Mouse (Mus musculus): ENCODE results near the gene Cul3. TPM values are rescaled to one million over a fixed set of nuclear protein-coding genes. Genes with fewer than 3 reads are reported as not detected.

Gene Cul3
- polyA plus RNA-seq, 1 experiment from 2014 or later: 29.5 TPM

GRCm38 (mm10) chr1:80360038-80360608, 19.8 kb upstream of the Cul3 start:
- Histone ChIP-seq H3K4me3 (replicated peaks) (no peak overlapping the region), H3K9ac (no peak overlapping the region), H3K36me3 (no peaks in the 10 kb centered on the region), H3K4me2 (replicated peaks) (no peak overlapping the region), H3K27me3 (replicated peaks) (no peaks in the 10 kb centered on the region), H3K9me3 (no peaks in the 10 kb centered on the region), H3K4me1 (replicated peaks) (no peaks in the 10 kb centered on the region), H3K27ac (no peak overlapping the region)
- ATAC-seq: no peak
- WGBS: 50% methylated on average over 4 of the region's 4 CpGs

GRCm38 (mm10) chr1:80340061-80340435, 232 bp downstream of the Cul3 start:
- Histone ChIP-seq H3K9ac (peak overlapping the region; percentile 96), H3K9me3 (no peaks in the 10 kb centered on the region), H3K27ac (peak overlapping the region; percentile 98), H3K4me3 (replicated peaks) (peak overlapping the region; percentile 96), H3K27me3 (replicated peaks) (no peaks in the 10 kb centered on the region), H3K36me3 (no peaks in the 10 kb centered on the region), H3K4me2 (replicated peaks) (peak overlapping the region; percentile 67), H3K4me1 (replicated peaks) (0 out of 2 replicates have a peak, but pooled peaks cover 2% of the 10 kb centered on the region)
- WGBS: under 1% methylated on average over 57 of the region's 59 CpGs
- ATAC-seq: peak; percentile 53; the same call in 1 of the 2 replicates

GRCm38 (mm10) chr1:80339425-80340021, 757 bp downstream of the Cul3 start:
- no peaks in the 10 kb centered on the region for H3K27me3 ChIP-seq (replicated peaks)
- H3K27ac ChIP-seq: peak overlapping the region; percentile 98
- H3K9ac ChIP-seq: peak overlapping the region; percentile 96
- 1% methylated on average over 33 of the region's 33 CpGs for WGBS
- no peaks in the 10 kb centered on the region for H3K36me3 ChIP-seq
- peak overlapping the region; percentile 96 for H3K4me3 ChIP-seq (replicated peaks)
- H3K4me1 ChIP-seq (replicated peaks): 0 out of 2 replicates have a peak, but pooled peaks cover 2% of the 10 kb centered on the region
- H3K9me3 ChIP-seq: no peaks in the 10 kb centered on the region
- H3K4me2 ChIP-seq (replicated peaks): peak overlapping the region; percentile 67
- ATAC-seq: peak; percentile 2; the same call in 1 of the 2 replicates

- ATAC-seq: no peak
- H3K36me3 ChIP-seq: no peaks in the 10 kb centered on the region
- H3K27ac ChIP-seq: no peak overlapping the region
- 0 out of 2 replicates have a peak, but pooled peaks cover 4% of the 10 kb centered on the region for H3K4me1 ChIP-seq (replicated peaks)
- no peaks in the 10 kb centered on the region for H3K27me3 ChIP-seq (replicated peaks)
- H3K4me3 ChIP-seq (replicated peaks): peak overlapping the region; percentile 22
- no peak overlapping the region for H3K9ac ChIP-seq
- no peaks in the 10 kb centered on the region for H3K9me3 ChIP-seq
- H3K4me2 ChIP-seq (replicated peaks): peak overlapping the region; percentile 67
- WGBS: 10% methylated on average over 1 of the region's 1 CpGs
Observed at GRCm38 (mm10) chr1:80338398-80338797, 1.9 kb downstream of the Cul3 start.

GRCm38 (mm10) chr1:80335726-80336368, 4.4 kb downstream of the Cul3 start:
- Histone ChIP-seq H3K36me3 (no peaks in the 10 kb centered on the region), H3K4me1 (replicated peaks) (0 out of 2 replicates have a peak, but pooled peaks cover 4% of the 10 kb centered on the region), H3K27me3 (replicated peaks) (no peaks in the 10 kb centered on the region), H3K9me3 (no peaks in the 10 kb centered on the region), H3K4me3 (replicated peaks) (no peak overlapping the region), H3K9ac (no peak overlapping the region), H3K27ac (no peak overlapping the region), H3K4me2 (replicated peaks) (no peak overlapping the region)
- ATAC-seq: no peak
- 83% methylated on average over 1 of the region's 1 CpGs for WGBS

DNA sequence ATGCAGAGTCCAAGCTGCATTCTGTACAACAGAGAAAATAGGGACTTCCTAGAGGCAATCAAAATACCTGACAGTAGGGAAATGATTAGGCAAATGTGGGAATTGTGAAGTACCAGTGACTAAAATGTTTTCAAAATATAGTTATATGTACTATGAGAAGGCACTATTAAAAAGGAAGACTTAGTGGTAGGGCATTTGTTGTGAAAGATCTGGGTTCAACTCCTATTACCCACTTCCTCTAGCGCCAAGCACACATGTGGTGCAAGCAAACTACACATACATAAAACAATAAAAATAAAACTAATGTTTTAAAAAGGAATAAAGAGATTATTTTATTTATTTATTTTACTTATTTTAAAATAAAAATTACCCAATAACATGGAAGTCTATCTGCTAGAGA, 5.2 kb downstream of the Cul3 start:
- WGBS: 93% methylated on average over 1 of the region's 1 CpGs
- Histone ChIP-seq H3K4me2 (replicated peaks) (no peak overlapping the region), H3K4me1 (replicated peaks) (0 out of 2 replicates have a peak, but pooled peaks cover 4% of the 10 kb centered on the region), H3K4me3 (replicated peaks) (no peak overlapping the region), H3K9ac (no peak overlapping the region), H3K36me3 (no peaks in the 10 kb centered on the region), H3K9me3 (no peaks in the 10 kb centered on the region), H3K27ac (no peak overlapping the region), H3K27me3 (replicated peaks) (no peaks in the 10 kb centered on the region)
- no peak for ATAC-seq

DNA sequence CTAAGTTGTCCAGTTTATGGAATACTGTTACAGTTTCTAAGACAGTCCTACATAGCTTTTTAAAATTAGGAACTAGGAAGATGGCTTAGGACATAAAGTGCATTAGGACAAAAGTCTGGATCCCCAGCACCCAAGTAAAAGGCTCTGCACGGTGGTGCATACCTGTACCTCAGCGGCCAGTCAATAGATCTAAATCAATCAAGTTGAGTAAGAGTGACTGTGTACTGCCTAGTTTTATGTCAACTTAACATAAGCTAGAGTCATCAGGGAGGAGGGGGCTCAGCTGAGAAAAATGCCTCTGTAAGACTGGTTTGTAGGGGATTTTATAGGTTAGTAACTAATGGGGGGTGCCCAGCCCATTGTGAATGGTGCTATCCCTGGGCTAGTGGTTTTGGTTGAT, 9.3 kb downstream of the Cul3 start:
- 69% methylated on average over 2 of the region's 2 CpGs for WGBS
- H3K27me3 ChIP-seq (replicated peaks): no peaks in the 10 kb centered on the region
- H3K27ac ChIP-seq: no peak overlapping the region
- ATAC-seq: no peak
- H3K4me1 ChIP-seq (replicated peaks): 0 out of 2 replicates have a peak, but pooled peaks cover 2% of the 10 kb centered on the region
- no peak overlapping the region for H3K4me3 ChIP-seq (replicated peaks)
- no peak overlapping the region for H3K9ac ChIP-seq
- H3K9me3 ChIP-seq: no peaks in the 10 kb centered on the region
- no peak overlapping the region for H3K4me2 ChIP-seq (replicated peaks)
- no peaks in the 10 kb centered on the region for H3K36me3 ChIP-seq

DNA sequence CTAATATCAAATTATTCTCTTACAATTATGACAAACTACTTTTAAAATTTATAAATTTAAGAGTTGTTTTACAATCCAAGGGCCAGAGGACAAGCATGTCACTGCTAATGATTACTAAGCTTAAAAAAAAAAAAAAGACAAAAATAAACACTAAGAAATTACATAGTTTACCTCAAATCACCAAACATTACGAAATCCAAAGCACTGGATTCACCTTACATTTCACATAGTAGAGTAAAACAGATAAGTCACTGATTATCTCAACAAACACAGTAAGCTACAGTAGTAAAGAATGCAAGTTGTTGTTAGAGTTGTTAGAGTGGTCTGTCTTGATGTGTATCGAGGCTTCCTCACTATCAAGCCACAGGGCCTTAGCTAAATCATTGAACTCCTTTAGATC, 14.5 kb downstream of the Cul3 start:
- Histone ChIP-seq H3K27ac (no peak overlapping the region), H3K9me3 (no peaks in the 10 kb centered on the region), H3K36me3 (no peaks in the 10 kb centered on the region), H3K4me2 (replicated peaks) (no peak overlapping the region), H3K27me3 (replicated peaks) (no peaks in the 10 kb centered on the region), H3K4me3 (replicated peaks) (no peak overlapping the region), H3K9ac (no peak overlapping the region), H3K4me1 (replicated peaks) (no peaks in the 10 kb centered on the region)
- ATAC-seq: no peak
- WGBS: 75% methylated on average over 2 of the region's 2 CpGs

DNA sequence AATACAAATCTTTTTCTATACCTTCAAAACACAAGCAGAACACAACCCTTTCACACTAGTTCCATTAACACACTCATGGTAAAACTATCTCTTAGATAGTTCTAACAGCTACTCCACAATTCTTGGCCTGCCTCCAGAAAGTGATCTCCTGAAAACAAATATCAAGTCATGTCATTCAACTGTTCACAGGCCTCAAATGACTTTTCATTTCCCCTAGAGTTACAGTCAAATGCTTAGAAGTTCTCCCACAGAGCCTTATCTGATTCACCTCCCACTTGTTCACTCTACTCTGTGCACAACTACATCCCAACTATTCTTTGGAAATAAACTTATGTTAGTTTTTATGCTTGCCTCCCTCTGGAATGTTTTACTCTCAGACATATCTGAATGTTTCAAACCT, 15.9 kb downstream of the Cul3 start:
- Histone ChIP-seq H3K27me3 (replicated peaks) (no peaks in the 10 kb centered on the region), H3K4me3 (replicated peaks) (no peak overlapping the region), H3K4me2 (replicated peaks) (no peak overlapping the region), H3K36me3 (no peaks in the 10 kb centered on the region), H3K9ac (no peak overlapping the region), H3K9me3 (no peaks in the 10 kb centered on the region), H3K27ac (no peak overlapping the region), H3K4me1 (replicated peaks) (no peaks in the 10 kb centered on the region)
- no peak for ATAC-seq

DNA sequence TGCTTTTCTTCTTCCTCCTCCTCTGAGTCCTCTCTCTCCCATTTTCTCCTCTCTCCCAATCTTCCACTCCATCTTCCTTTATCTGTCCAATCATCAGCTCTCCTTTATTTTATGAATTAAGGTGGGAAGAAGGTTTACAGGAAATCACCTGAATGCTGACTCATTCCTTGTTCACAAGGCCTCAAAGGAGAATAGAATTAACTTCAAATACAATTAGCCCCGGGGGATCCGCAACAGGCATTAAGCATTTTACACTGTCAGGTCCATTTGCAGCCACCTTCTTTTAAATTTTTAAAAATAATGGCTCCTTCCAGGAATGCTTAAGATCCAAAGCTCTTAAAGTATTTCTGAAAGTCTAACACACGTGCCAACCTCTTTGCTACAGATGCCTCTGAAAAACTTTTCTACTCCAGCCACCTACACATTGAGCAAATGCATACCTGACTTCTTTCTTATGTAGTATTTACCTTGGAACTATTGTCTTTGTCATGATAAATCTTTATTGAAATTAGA, 24.7 kb downstream of the Cul3 start:
- no peak overlapping the region for H3K4me2 ChIP-seq (replicated peaks)
- WGBS: 86% methylated on average over 3 of the region's 3 CpGs
- no peaks in the 10 kb centered on the region for H3K27me3 ChIP-seq (replicated peaks)
- H3K9ac ChIP-seq: no peak overlapping the region
- H3K9me3 ChIP-seq: no peaks in the 10 kb centered on the region
- no peak for ATAC-seq
- H3K4me3 ChIP-seq (replicated peaks): no peak overlapping the region
- no peaks in the 10 kb centered on the region for H3K36me3 ChIP-seq
- no peaks in the 10 kb centered on the region for H3K4me1 ChIP-seq (replicated peaks)
- H3K27ac ChIP-seq: no peak overlapping the region

DNA sequence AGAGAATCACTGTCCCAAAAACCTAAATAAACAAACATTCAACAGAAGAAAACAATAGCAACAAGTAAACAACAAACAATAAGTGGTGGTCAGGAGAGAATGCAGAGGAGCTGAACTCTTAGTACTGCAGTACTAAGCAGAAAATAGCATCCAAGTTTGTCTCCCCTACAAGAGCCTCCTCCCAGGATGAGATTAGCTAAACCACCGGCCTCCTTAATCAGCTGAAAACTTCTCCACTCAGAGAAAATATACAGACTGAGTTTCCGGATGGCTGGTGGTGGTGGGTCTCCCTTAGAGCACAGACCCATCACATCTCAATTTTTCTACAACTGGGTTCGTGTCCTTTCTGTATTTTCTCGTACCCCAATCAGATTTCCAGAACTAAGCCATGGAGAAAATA, 47.0 kb downstream of the Cul3 start:
- H3K4me2 ChIP-seq (replicated peaks): no peak overlapping the region
- no peak for ATAC-seq
- no peak overlapping the region for H3K27ac ChIP-seq
- no peaks in the 10 kb centered on the region for H3K9me3 ChIP-seq
- H3K36me3 ChIP-seq: no peaks in the 10 kb centered on the region
- no peaks in the 10 kb centered on the region for H3K4me1 ChIP-seq (replicated peaks)
- WGBS: 59% methylated on average over 4 of the region's 4 CpGs
- no peaks in the 10 kb centered on the region for H3K27me3 ChIP-seq (replicated peaks)
- no peak overlapping the region for H3K4me3 ChIP-seq (replicated peaks)
- no peak overlapping the region for H3K9ac ChIP-seq

- Histone ChIP-seq H3K9ac (no peak overlapping the region), H3K4me2 (replicated peaks) (no peak overlapping the region), H3K4me3 (replicated peaks) (no peak overlapping the region), H3K27me3 (replicated peaks) (no peaks in the 10 kb centered on the region), H3K36me3 (0 out of 2 replicates have a peak, but pooled peaks cover 4% of the 10 kb centered on the region), H3K4me1 (replicated peaks) (no peaks in the 10 kb centered on the region), H3K27ac (no peak overlapping the region), H3K9me3 (no peaks in the 10 kb centered on the region)
- ATAC-seq: no peak
- WGBS: 65% methylated on average over 1 of the region's 1 CpGs
Observed at GRCm38 (mm10) chr1:80278731-80279130, 61.5 kb downstream of the Cul3 start.
